Mouse (Mus musculus): ENCODE measurements around the gene Lyzl6.

Gene Lyzl6

DNA sequence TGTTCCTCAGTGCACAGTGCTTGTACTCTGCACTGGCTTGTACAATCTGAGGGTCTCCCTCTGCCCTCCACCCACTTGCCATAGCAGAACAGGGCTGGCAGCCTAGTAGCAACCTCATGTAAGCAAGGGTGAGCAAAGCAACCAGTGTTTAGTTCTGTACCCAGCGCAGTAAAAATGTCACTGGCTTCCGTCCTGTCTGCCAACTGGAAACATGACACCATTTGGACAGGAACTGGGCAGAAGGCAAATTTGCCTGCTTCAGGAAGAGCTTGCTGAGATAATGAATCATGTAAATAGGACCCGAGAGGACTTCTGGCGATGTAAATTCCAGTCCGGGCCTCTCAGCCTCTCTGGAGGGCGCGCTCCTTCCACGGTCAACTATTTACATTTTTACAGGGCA lies 7.0 kb upstream of the Lyzl6 start:
- DNase-seq (ENCODE audit: low spot score): no peak

DNA sequence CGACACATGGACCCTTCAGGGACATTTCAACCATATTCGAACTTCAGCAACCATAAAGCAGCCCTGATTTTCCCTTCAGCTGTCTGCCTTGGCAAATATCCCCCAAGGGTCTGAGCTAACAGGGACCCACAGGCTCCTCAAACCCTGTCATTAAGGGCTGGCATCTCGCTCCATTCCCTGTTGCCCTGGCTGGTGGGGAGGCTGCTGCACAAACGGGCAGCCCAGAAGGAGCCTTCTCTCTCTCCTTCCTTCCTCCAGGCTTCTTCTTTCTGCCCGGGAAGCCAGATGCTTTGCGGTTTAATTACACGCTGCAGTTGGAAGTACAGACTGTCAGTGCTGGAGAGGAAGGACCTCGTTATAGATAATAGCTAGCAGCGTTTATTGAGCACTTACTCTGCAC lies 4.5 kb upstream of the Lyzl6 start:
- DNase-seq (ENCODE audit: low spot score): no peak

DNA sequence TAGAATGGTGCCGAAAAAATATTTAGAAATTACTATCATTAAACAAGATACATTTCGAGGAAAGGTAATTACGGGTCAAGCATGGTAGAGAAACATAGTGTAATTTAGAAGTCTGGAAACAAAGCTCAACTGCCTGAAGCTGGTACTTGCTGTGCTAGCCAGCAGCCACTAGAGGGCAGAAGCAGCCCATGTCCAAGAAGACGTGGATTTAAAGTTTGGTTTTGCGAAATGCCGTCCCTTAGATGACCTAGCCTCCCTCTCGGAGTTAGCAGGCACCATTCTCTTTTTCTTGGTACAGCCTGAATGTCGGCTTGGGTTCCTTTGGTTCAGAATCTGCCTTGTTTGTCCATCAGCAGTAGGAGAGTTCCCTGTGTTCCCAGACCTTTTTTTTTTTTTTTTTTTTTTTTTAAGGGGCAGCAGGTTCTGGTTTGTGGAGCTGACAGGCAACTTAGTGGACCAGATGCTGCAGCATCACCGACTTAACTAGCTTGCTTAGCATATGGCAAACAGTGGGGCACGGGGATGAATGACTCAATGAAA lies 787 bp upstream of the Lyzl6 start:
- no peak for DNase-seq (ENCODE audit: low spot score)

DNA sequence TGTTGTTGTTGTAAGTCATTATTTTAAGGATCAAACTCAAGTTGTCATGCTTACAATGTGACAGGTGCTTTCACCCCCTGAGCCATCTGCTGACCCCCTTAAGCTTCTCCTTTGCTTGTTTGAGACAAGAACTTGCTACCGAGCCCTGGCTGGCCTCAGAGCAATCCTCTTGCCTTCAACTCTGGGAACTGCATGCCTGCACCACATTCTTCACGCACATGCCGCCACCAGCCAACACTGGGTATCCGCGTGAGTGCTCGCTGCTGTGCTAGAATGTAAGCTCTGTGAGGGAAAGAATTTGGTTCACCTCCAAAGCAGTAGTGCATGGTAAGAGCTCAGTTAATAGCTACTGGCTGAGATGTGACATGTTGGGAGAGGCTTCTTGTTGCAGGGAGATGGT lies 2.4 kb downstream of the Lyzl6 start:
- DNase-seq (ENCODE audit: low spot score): no peak

DNA sequence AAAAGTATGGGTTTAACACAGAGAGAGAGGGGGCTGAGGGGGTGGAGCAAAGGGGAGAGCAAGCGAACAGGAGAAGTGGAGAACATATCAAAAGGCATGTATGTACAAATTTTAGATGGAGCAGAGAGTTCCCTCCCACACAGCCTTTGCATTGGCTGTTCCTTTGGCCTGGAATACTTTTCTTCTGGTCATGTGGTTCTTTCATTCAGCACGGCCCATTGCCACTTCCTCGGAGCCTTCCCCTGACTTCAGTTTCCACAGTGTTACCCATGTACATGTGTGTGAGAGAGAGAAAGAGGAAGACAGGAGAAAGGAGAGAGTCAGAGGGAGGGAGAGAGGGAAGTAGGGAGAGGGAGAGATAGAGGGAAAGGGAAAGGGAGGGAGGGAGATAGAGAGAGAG lies 3.2 kb downstream of the Lyzl6 start:
- no peak for DNase-seq (ENCODE audit: low spot score)

DNA sequence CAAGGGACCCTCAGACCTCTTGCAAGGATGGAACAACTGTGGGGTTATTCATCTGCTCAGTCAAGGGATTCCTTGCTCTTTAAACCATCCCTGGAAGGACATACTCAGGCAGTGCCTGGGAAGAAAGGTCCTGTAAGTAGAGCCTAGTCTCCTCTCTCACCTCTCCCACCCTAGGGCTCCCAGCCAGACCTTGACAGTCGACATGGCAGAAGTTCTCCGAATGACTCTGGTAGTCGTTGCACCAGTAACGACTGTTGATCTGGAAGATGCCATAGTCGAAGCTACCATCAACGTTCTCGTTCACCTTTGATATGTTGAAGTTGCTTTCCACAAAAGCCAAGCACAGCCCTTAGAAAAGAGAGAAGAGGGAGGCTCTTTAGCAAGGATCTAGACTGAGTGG lies 3.9 kb downstream of the Lyzl6 start:
- DNase-seq (ENCODE audit: low spot score): no peak

DNA sequence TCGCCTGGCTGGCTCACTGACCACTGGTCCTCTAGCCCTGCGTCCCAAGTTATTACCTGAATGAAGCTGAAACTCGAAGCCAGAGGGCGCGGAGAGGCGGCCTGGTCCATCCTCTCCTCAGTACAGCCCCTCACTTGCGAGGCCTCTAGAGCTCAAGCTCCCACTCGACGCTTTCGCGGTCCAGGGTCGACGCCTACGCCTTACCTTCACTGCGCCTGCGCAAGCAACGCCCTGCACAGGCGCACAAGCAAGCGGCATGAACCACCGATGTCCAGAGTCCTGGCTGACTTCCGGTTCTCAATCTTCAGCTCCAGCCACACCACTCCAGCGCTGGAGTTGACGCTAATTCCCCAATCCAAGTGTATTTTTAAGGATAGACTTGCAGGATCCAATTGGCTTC lies 11.2 kb downstream of the Lyzl6 start:
- DNase-seq (ENCODE audit: low spot score): no peak

DNA sequence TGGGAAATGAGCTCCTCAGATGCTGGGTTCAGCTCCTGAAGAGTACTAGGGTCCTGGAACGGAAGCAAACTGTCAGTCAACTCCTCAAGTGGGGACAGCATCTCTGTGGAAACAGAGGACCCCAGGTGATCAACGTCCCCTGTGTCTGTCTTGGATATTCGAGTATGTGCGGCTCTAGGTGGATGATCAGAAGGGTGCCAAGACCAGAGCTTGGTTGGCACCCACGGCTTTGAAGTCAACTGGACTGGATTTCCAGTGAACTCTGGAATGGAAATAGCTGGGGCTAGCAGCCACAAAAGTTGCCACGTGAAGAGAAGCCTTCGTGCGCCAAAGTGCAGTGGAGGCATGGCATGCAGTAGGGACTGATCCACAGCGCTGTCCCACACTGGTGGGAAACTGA lies 17.6 kb downstream of the Lyzl6 start, which contains the start of gene Gm884:
Gene Gm884 (minus strand): TSS at position 101 of the 400 bp plus-strand sequence.
- no peak for DNase-seq (ENCODE audit: low spot score)

DNA sequence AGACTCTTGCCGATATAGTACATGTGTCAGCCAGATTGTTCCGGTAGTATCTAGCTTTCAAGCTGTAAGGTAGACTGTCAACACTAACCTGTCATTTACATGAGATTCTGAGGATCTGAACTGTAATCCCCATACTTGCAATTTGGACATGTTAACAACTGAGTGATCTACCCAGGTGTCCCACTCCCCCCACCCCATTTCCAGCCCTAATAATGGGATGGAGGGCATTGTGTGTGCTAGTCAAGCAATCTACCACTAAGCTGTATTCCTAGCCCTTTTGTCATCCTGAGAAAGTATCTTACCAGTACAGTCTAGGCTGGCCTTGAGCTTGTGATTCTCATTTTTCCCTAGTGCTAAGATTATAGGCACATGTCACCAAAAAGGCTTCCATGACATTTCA lies 27.9 kb downstream of the Lyzl6 start:
- DNase-seq (ENCODE audit: low spot score): no peak

DNA sequence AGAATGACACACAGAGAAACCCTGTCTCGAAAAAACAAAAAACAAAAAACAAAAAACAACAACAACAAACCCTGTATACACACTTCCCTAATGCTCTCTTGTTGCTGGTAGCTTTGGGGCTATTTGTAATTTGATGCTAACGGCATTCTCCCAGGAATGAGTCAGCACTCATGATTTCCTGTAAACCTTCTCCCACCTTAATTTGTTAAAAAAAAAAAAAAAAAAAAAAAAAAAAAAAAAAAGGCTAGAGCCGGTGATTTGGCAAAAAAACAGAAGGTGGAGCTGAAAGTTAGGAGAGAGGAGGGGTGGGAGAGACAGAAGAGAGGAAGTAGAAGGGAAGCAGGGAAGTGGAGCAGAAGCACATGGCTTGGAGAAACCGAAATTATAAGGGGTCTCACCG lies 32.1 kb downstream of the Lyzl6 start:
- no peak for DNase-seq (ENCODE audit: low spot score)

All from T-cell, adult 2 months (primary cell).